Mouse (Mus musculus): ENCODE measurements around the gene Wdr20. TPM values are rescaled to one million over a fixed set of nuclear protein-coding genes. Genes with fewer than 3 reads are reported as not detected.
"Not testable (repeated sequence)": the region's sequence is repeated elsewhere in the genome, so short reads cannot be mapped to it uniquely, and the experiment has no call there.

The Wdr20 gene
- total RNA-seq, 2 experiments from 2014 or later: 36.3 to 40.5 TPM

GRCm38 (mm10) chr12:110711270-110711669 is 26.5 kb upstream of the Wdr20 start:
- no peak for DNase-seq (ENCODE audit: low spot score in 2 of 2)

- DNase-seq (ENCODE audit: low spot score in 2 of 2): no peak
Observed at GRCm38 (mm10) chr12:110713784-110714183, 24.0 kb upstream of the Wdr20 start.

- DNase-seq (ENCODE audit: low spot score in 2 of 2): no peak
Observed at GRCm38 (mm10) chr12:110714215-110714614, 23.5 kb upstream of the Wdr20 start.

DNA sequence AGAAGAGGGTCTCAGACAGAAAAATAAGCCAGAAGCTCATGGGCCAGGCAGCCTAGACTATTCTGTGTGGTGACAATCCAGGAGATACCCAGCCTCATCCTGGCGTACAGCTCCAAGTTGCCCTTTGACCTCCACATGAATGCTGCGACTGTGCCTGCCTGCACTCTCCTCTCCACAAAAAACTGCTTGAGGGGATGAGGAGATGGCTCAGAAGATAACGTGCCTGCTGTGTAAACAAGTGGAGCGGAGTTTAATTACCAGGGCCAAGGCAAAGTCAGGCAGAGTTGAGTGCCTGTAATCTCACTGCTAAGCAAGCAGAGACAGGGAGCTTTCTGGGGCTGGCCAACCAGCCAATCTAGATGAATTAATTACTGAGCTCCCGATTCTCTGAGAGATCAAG is 21.7 kb upstream of the Wdr20 start:
- no peak for DNase-seq (ENCODE audit: low spot score in 2 of 2)

DNA sequence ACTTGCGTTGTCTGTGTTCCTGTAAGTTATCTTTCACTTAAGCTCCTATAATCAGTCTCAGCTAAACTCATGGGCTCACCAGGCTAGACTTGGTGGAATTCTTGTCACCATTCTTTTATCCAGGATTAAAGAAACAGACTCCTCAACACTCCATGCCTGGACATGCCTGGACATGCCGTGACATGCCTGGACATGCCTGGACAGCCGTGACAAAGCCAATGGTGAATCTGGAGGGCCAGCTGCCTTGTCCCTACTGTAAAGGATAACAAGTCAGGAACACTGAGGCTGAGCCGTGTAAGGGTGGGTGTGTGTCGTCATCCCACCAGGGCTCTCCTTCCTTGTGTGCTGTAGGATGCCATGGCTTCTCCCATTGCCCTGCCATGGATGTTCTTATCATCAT is 12.7 kb upstream of the Wdr20 start:
- DNase-seq (ENCODE audit: low spot score in 2 of 2): no peak

DNA sequence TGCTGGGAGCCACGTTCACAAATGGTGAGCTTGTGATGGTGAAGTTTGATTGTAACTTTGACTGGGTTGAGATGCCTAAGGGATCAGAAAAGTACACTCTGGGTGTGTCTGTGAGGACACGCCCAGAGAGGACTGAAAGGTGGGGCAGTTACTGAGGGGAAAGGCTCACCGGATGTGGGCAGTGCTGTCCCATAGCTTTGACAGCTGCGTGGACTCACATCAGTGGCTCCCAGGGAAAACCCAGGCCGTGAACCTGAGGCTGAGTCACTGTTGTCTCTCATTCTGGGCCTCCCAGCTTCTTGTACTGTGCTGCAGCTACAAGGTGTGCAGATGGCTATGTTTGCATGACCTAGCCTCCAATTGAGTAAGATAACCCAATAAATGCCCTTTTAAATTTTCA is 12.3 kb upstream of the Wdr20 start:
- no peak for DNase-seq (ENCODE audit: low spot score in 2 of 2)

- no peak for DNase-seq (ENCODE audit: low spot score in 2 of 2)
Observed at GRCm38 (mm10) chr12:110726428-110726827, 11.3 kb upstream of the Wdr20 start.

DNA sequence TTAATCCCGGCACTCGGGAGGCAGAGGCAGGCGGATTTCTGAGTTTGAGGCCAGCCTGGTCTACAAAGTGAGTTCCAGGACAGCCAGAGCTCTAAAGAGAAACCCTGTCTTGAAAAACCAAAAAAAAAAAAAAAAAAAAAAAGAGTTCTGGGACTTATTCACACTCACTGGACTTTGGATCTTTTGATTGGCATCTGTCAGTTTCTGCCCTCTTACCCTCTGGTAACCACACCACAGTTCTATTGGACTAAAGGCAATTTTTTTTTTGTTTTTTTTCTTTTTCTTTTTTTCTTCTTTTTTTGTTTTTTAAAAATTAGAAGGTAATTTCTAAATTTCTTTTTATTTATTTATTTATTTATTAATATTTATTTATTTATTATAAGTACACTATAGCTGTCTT is 4.5 kb upstream of the Wdr20 start:
- not testable (repeated sequence) for DNase-seq (ENCODE audit: low spot score in 2 of 2)

GRCm38 (mm10) chr12:110736641-110737040 is 1.1 kb upstream of the Wdr20 start:
- no peak for DNase-seq (ENCODE audit: low spot score in 2 of 2)

DNA sequence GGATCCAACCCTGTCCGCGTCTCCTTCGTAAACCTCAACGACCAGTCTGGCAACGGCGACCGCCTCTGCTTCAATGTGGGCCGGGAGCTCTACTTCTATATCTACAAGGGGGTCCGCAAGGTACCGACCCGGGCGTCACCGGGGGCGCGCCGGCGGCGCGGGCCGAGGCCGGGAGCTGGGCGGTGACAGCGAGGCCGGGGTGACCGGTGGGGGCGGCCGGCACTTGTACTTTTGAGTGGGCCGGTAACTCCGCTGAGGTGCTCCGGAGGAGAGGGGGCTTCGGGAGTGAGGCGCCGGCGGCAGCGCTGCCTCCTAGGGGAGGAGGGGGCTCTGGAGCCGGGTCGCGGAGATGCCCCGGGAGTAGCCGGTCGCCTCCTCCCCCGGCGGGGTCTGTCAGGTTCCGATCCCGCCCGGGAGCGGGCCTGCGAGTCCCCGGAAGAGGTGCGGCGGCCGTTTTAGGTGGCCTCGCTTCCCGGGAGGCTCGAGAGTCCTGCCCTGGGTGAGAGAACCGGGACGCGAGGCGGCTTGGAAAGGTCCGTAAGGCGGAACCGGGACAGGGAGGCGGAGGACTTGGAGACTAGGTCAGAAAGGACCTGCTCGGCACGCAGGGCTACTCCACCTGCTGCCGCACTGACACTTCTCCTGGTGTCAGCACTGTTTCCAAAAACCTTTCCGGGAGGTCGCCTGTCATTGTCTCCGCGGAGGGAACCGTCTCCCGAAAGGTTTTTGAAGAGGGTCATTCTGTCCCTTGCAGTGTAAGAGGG is 596 bp downstream of the Wdr20 start:
- DNase-seq (ENCODE audit: low spot score in 2 of 2): no peak

DNA sequence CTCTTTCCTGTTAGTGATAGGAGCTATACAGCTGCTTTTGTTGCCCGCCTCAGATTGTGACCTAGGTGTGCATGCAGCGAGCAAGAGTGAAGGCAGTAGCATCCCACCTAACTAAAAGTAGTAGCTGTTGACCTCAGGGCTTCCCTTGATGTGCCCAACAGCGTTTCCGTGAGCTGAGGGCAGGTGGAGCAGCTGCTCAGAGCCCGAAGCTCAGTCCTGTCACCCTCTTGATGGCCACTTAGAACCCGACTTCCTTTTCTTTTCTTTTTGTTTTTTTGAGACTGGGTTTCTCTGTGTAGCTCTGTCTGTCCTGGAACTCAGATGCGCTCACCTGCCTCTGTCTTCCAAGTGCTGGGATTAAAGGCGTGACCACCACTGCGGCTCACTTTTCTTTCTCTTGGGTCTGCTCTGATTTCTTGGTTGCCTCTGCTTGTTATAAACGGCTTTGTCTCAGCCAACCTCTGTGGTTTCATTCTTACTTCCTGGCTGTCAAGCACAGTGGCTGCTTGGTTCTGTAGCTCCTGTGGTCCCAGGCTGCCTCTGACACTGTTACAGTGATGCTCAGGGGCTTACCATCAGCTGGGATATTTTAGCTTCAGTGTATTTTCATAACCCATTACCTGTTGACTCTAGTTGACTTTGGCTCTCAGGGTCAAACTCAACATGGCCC is 13.2 kb downstream of the Wdr20 start:
- DNase-seq (ENCODE audit: low spot score in 2 of 2): no peak

DNA sequence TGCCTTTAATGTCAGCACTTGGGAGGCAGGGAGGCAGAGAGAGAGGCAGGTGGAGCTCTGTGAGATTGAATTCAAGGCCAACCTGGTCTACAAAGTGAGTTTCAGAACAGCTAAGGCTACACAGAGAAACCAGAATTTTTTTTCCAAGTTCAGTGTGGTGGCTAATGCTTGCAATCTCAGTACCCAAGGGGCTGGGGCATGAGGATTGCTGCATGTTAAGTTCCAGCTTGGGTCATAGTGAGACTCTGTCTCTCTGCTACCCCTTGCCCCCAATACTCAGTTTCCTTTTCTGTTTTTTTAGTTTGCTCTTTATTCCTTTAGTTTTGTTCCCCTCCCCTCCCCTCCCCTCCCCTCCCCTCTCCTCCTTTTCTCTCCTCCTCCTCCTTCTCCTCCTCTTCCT is 15.0 kb downstream of the Wdr20 start:
- no peak for DNase-seq (ENCODE audit: low spot score in 2 of 2)

- no peak for DNase-seq (ENCODE audit: low spot score in 2 of 2)
Observed at GRCm38 (mm10) chr12:110753976-110754375, 16.2 kb downstream of the Wdr20 start.

DNA sequence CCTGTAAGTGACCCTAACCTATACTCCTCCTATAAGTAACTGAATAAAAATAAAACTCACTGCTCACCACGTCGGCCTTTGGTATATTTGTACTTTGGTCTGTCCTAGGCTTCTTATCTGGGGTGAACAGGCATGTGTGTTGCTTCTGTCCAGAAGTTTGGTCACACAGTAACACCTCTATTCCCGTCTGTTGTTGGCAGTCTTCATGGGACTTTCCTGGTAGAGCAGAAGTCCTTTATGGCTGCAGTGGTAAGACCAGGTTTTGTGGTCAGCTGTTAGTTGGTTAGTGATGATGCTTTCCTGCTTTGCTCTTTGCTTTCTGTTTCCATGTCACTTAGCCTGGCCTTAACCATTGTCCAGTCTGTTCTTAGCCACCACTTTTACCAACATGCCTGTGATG is 19.4 kb downstream of the Wdr20 start:
- DNase-seq (ENCODE audit: low spot score in 2 of 2): no peak

DNA sequence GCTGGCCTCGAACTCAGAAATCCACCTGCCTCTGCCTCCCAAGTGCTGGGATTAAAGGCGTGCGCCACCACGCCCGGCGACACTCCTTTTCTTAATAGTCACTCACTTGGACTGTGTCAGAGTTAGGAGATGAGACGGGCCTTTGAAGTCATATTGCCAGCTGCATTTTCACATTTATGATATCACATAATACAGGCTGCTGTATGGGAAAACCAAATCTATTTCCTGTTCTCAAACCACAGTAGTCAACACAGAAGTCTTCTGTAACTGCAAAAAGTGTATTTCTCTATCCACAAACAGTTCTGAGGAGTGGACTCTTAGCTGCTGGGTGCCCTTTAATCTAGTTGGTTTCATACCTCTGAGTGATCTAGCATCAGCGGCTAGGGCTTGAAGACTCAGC is 21.2 kb downstream of the Wdr20 start:
- DNase-seq (ENCODE audit: low spot score in 2 of 2): no peak

DNA sequence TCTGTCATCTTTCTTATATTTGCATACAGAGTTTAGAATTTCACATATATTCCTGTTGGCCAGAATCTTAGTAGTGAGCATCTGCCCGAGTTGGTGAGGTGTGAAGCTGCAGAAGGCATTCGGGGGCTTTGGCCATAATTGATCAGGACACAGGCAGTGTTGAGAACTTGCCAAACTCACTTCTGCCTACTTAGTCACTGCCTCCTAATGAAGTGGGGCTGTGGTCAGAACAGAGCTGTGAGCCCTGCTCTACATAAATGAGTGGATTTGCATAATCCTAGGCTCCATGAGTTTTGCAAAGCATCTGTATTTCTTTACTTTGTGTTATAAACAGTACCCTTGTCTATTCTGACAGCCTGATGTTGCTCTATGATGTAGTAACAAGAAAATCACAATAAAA is 24.6 kb downstream of the Wdr20 start:
- no peak for DNase-seq (ENCODE audit: low spot score in 2 of 2)

DNA sequence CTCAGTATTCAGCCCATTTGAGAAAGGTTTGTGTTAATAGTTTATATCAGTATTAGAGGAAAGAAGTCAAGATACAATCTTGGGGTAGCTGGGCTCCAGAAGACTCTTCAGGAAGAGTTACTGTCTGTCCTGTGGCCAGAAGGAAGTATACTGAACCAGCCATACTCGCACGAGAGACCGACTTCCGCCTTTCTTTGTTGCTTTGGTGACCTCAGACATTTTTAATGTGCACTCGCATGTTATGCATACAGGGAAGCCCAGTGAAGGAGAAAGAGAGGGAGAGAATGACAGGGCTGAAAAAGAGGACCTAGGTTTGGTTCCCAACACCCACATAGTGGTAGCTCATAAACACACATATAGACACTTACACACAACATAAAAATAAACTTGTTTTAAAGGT is 26.8 kb downstream of the Wdr20 start:
- no peak for DNase-seq (ENCODE audit: low spot score in 2 of 2)

- no peak for DNase-seq (ENCODE audit: low spot score in 2 of 2)
Observed at GRCm38 (mm10) chr12:110768562-110768961, 30.8 kb downstream of the Wdr20 start.

DNA sequence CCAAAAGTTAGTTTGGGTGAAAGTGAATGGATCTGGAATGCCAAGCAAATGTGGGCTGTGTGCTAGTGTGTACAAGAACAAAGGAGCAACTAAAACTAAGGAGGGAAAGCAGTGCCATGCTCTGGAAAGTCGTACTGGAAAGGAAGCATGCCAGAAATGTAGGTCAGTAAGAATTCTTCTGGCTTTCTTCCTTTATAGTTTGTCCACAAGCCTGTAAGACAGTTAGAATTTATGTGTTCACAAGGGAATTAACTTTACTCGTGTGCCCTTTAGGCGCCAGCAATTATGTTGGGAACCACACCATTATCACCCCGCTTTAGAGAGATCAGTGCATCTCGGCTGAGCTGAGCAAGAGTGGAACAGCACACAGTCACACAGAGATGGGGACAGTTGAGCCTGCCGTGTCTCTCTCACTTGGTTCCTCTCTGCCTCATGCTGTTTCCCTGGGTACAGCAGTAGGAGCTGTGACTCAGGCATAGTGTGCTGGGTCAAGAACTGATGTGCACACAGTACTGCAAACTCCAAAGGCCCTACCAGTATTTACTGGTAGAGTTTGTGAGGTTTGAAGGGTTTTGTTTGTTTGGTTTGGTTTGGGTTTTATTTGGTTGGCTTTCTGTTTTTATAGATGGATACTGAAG is 32.0 kb downstream of the Wdr20 start:
- no peak for DNase-seq (ENCODE audit: low spot score in 2 of 2)

DNA sequence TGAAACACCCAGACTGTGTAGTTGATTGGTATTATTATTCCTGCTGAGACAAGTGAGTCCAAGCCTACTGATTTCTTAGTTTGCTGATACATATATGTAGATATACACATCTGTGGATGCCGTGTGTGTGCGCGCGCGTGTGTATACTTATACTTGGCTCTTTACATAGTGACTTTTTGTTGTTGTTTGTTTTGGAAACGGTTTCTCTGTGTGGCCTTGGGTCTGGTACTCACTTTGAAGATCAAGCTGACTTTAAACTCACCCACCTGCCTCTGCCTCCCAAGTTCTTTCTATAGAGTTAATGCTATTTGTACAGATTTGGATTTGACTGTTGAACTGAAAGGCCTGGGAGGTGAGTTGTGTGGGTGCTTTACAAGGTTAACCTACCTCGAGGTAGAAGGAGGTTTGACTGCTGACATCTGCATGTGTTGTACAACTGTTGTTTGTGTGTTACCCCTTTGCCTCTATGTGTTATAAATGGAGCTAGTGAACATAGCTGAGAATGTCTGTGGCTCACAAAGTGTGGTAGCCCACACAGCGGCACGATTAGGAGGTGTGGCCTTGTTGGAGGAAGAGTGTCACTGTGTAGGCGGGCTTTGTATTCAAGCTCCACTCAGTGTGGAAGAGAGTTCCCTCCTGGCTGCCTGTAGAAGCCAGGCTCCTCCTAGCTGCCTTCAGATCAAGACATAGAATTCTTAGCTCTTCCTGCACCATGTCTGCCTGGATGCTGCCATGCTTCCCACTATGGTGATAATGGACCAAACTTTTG is 32.9 kb downstream of the Wdr20 start:
- DNase-seq (ENCODE audit: low spot score in 2 of 2): no peak

- DNase-seq (ENCODE audit: low spot score in 2 of 2): no peak
Observed at GRCm38 (mm10) chr12:110771961-110772360, 34.2 kb downstream of the Wdr20 start.
